Comparison of ENCODE assay signal across 8 mouse cellular contexts in genomic region chr7:131409988-131410385, GRCm38 (mm10). TPM values are rescaled to one million over a fixed set of nuclear protein-coding genes. Genes with fewer than 3 reads are reported as not detected.
DNase-seq lines count a peak whose midpoint lies in the region; ATAC-seq lines count a peak whose summit lies in the region.

No protein-coding gene starts in this region.

- H3K27me3 ChIP-seq in hindbrain, embryonic 16.5 days (replicated peaks; ENCODE audit: control insufficient read depth, insufficient read depth, low read length) = no peaks in the 10 kb centered on the region
- no peaks in the 10 kb centered on the region for H3K27me3 ChIP-seq in midbrain, embryonic 11.5 days (ENCODE audit: control insufficient read depth, insufficient read depth, low read length)

- no peaks in the 10 kb centered on the region for H3K9me3 ChIP-seq in hindbrain, embryonic 16.5 days (ENCODE audit: control insufficient read depth, low read length)
- H3K9me3 ChIP-seq in midbrain, embryonic 11.5 days (ENCODE audit: control insufficient read depth, low read length) = no peaks in the 10 kb centered on the region

- H3K9ac ChIP-seq in hindbrain, embryonic 16.5 days (ENCODE audit: low read depth, low read length) = peak overlapping the region; percentile 83
- H3K9ac ChIP-seq in midbrain, embryonic 11.5 days (ENCODE audit: low read length) = peak overlapping the region; percentile 92

- no peak for DNase-seq in cerebellum, adult 8-10 months
- peak; percentile 13 for DNase-seq in ovary, postnatal 14 days (ENCODE audit: low spot score)
- DNase-seq in ovary, postnatal 10 days (ENCODE audit: low spot score) = no peak
- peak; percentile 97 for DNase-seq in midbrain, embryonic 11.5 days (ENCODE audit: low spot score, missing footprints)
- no peak for DNase-seq in urinary bladder, postnatal 4 days (ENCODE audit: low spot score in 2 of 2)
- DNase-seq in kidney, postnatal 10 days = no peak

- WGBS in hindbrain, embryonic 16.5 days = under 1% methylated on average over 30 of the region's 38 CpGs
- under 1% methylated on average over 38 of the region's 38 CpGs for WGBS in midbrain, embryonic 11.5 days

- peaks cover 21% of the 10 kb centered on the region for H3K4me1 ChIP-seq in hindbrain, embryonic 16.5 days (ENCODE audit: control insufficient read depth, insufficient read depth, low read depth, low read length)
- peaks cover 7% of the 10 kb centered on the region for H3K4me1 ChIP-seq in midbrain, embryonic 11.5 days (ENCODE audit: control insufficient read depth, insufficient read depth, low read length)

- H3K4me2 ChIP-seq in hindbrain, embryonic 16.5 days (ENCODE audit: low read length) = peak overlapping the region; percentile 82
- H3K4me2 ChIP-seq in midbrain, embryonic 11.5 days = peak overlapping the region; percentile 79

- peak overlapping the region; percentile 72 for H3K4me3 ChIP-seq in hindbrain, embryonic 16.5 days (ENCODE audit: low read length)
- H3K4me3 ChIP-seq in midbrain, embryonic 11.5 days (ENCODE audit: low read depth, low read length) = peak overlapping the region; percentile 97

- peak overlapping the region; percentile 78 for H3K27ac ChIP-seq in hindbrain, embryonic 16.5 days (ENCODE audit: low read depth, low read length)
- peak overlapping the region; percentile 59 for H3K27ac ChIP-seq in midbrain, embryonic 11.5 days (ENCODE audit: low read depth, low read length)

- peak; percentile 52; the same call in 1 of the 2 replicates for ATAC-seq in cerebellum, adult (ENCODE audit: insufficient number of reproducible peaks, low FRiP score, low TSS enrichment)
- peak; percentile 76 for ATAC-seq in hindbrain, embryonic 16.5 days
- no peak for ATAC-seq in midbrain, embryonic 11.5 days (ENCODE audit: low FRiP score)

- no peaks in the 10 kb centered on the region for H3K36me3 ChIP-seq in hindbrain, embryonic 16.5 days (ENCODE audit: control insufficient read depth, insufficient read depth, low read length)
- no peaks in the 10 kb centered on the region for H3K36me3 ChIP-seq in midbrain, embryonic 11.5 days (ENCODE audit: control insufficient read depth, insufficient read depth, low read length)

RNA-seq across cellular contexts. Expression of gene Ikzf5, which starts 0.3 kb away (rescaled TPM):
- polyA plus RNA-seq in hindbrain, embryonic 16.5 days (2015; fragmentation: Nextera tagmentation; extraction: Ambion mirVana) = 9.6 and 11.4 TPM in 2 replicates
- 27.8 and 31.9 TPM in 2 replicates for polyA plus RNA-seq in midbrain, embryonic 11.5 days (2014; fragmentation: Nextera tagmentation; extraction: Ambion mirVana)

RNA-seq across cellular contexts. Expression of gene Acadsb, which starts 0.4 kb away (rescaled TPM):
- 101 and 102 TPM in 2 replicates for polyA plus RNA-seq in hindbrain, embryonic 16.5 days (2015; fragmentation: Nextera tagmentation; extraction: Ambion mirVana)
- 91.0 and 107 TPM in 2 replicates for polyA plus RNA-seq in midbrain, embryonic 11.5 days (2014; fragmentation: Nextera tagmentation; extraction: Ambion mirVana)

RNA-seq across cellular contexts. Expression of gene Pstk, which starts 39.0 kb away (rescaled TPM):
- polyA plus RNA-seq in hindbrain, embryonic 16.5 days (2015; fragmentation: Nextera tagmentation; extraction: Ambion mirVana) = 51.8 and 57.9 TPM in 2 replicates
- polyA plus RNA-seq in midbrain, embryonic 11.5 days (2014; fragmentation: Nextera tagmentation; extraction: Ambion mirVana) = 63.8 and 65.6 TPM in 2 replicates

RNA-seq across cellular contexts. Expression of gene 2310057M21Rik, which starts 47.4 kb away (rescaled TPM):
- polyA plus RNA-seq in hindbrain, embryonic 16.5 days (2015; fragmentation: Nextera tagmentation; extraction: Ambion mirVana) = 29.0 and 33.9 TPM in 2 replicates
- polyA plus RNA-seq in midbrain, embryonic 11.5 days (2014; fragmentation: Nextera tagmentation; extraction: Ambion mirVana) = 18.6 and 23.9 TPM in 2 replicates

Comparison
In these comparisons a context has a peak if more than half of its experiments do, and no peak if none do; other contexts are left out.
1. DNase-seq: peak in ovary, postnatal 14 days (single experiment) and midbrain, embryonic 11.5 days (single experiment); none in cerebellum, adult 8-10 months (single experiment), ovary, postnatal 10 days (single experiment), urinary bladder, postnatal 4 days (0 of 2) and kidney, postnatal 10 days (single experiment).